Mouse (Mus musculus) embryo, embryonic 11 days (tissue): ENCODE results near the gene Ssh1.

Source experiments
- DNase-seq: peaks from one replicate; pipeline ENCODE4 v3.0.0-alpha.2; 2015

The Ssh1 gene

GRCm38 (mm10) chr5:113993487-113994465 is at the start of gene Ssh1:
Gene Ssh1 (minus strand): TSS chr5:113993894.
- DNase-seq, result peak; percentile 95

GRCm38 (mm10) chr5:114041327-114041930 is 47.7 kb upstream of the Ssh1 start:
- DNase-seq, result peak; percentile 52

GRCm38 (mm10) chr5:114040911-114041310 is 47.2 kb upstream of the Ssh1 start:
- no peak for DNase-seq

GRCm38 (mm10) chr5:114040508-114040907 is 46.8 kb upstream of the Ssh1 start:
- DNase-seq, result no peak

GRCm38 (mm10) chr5:114035111-114035510 is 41.4 kb upstream of the Ssh1 start:
- DNase-seq, result no peak

- no peak for DNase-seq
Measured at GRCm38 (mm10) chr5:114034393-114034792, 40.7 kb upstream of the Ssh1 start.

GRCm38 (mm10) chr5:114032161-114032763 is 38.6 kb upstream of the Ssh1 start:
- DNase-seq, result no peak

GRCm38 (mm10) chr5:114030652-114031051 is 37.0 kb upstream of the Ssh1 start:
- DNase-seq, result no peak

- no peak for DNase-seq
Measured at GRCm38 (mm10) chr5:114028111-114028510, 34.4 kb upstream of the Ssh1 start.

GRCm38 (mm10) chr5:114027217-114027944 is 33.7 kb upstream of the Ssh1 start:
- no peak for DNase-seq

- DNase-seq, result peak; percentile 44
Measured at GRCm38 (mm10) chr5:114024885-114025284, 31.2 kb upstream of the Ssh1 start.

GRCm38 (mm10) chr5:114024390-114024789 is 30.7 kb upstream of the Ssh1 start:
- no peak for DNase-seq

GRCm38 (mm10) chr5:114015121-114015520 is 21.4 kb upstream of the Ssh1 start:
- peak; percentile 51 for DNase-seq

GRCm38 (mm10) chr5:114009049-114009448 is 15.4 kb upstream of the Ssh1 start:
- DNase-seq, result no peak

- no peak for DNase-seq
Measured at GRCm38 (mm10) chr5:114007753-114008453, 14.2 kb upstream of the Ssh1 start.

- DNase-seq, result no peak
Measured at GRCm38 (mm10) chr5:114006974-114007373, 13.3 kb upstream of the Ssh1 start.

- no peak for DNase-seq
Measured at GRCm38 (mm10) chr5:114005100-114005499, 11.4 kb upstream of the Ssh1 start.

GRCm38 (mm10) chr5:114004573-114004972 is 10.9 kb upstream of the Ssh1 start:
- DNase-seq, result no peak

GRCm38 (mm10) chr5:114003542-114003941 is 9.8 kb upstream of the Ssh1 start, which contains the start of gene Dao:
Gene Dao (plus strand): TSS chr5:114003703.
- no peak for DNase-seq

- no peak for DNase-seq
Measured at GRCm38 (mm10) chr5:113999382-113999781, 5.7 kb upstream of the Ssh1 start.

GRCm38 (mm10) chr5:113996458-113996857 is 2.8 kb upstream of the Ssh1 start:
- DNase-seq, result no peak

- DNase-seq, result peak; percentile 81
Measured at GRCm38 (mm10) chr5:113993031-113993486, 635 bp downstream of the Ssh1 start.
